Mouse (Mus musculus) myocyte (in vitro differentiated cells): ENCODE results near the gene Il17rd. TPM values are rescaled to one million over a fixed set of nuclear protein-coding genes. Genes with fewer than 3 reads are reported as not detected.
A peak's percentile ranks its signal among the peaks of the same experiment; 100 is the strongest.

Experiments
- H3K27me3 ChIP-seq: one replicate; pipeline ENCODE4 v1.6.1; 2011; ENCODE audit not compliant: control insufficient read depth, insufficient read depth, insufficient read length
- H3K36me3 ChIP-seq: one replicate; pipeline ENCODE4 v1.6.1; 2011; ENCODE audit not compliant: control insufficient read depth, insufficient read depth
- H3K4me2 ChIP-seq: one replicate; pipeline ENCODE4 v1.6.1; 2011; ENCODE audit warnings: low read depth, control low read depth
- H3K4me3 ChIP-seq: one replicate; pipeline ENCODE4 v1.5.1; 2011; ENCODE audit warnings: mild to moderate bottlenecking, control low read depth, moderate library complexity
- H3K79me2 ChIP-seq: one replicate; pipeline ENCODE4 v1.6.1; 2011; ENCODE audit not compliant: control insufficient read depth, insufficient read depth
- H3ac ChIP-seq: one replicate; pipeline ENCODE4 v1.6.1; 2011; ENCODE audit not compliant: control insufficient read depth, insufficient read length
- CEBPB ChIP-seq: IDR thresholded peaks from 2 replicates; pipeline ENCODE4 v1.6.1; 2011; ENCODE audit warnings: mild to moderate bottlenecking, moderate library complexity; ENCODE audit not compliant: poor library complexity, insufficient read depth, severe bottlenecking
- E2F4 ChIP-seq: IDR thresholded peaks from one replicate; pipeline ENCODE4 v1.6.1; 2011; ENCODE audit warnings: mild to moderate bottlenecking, control low read depth, moderate library complexity; ENCODE audit not compliant: insufficient read depth
- MAX ChIP-seq: IDR thresholded peaks from one replicate; pipeline ENCODE4 v1.6.1; 2011; ENCODE audit warnings: low read depth, mild to moderate bottlenecking, control low read depth
- MYOD1 ChIP-seq, 3 experiments: IDR thresholded peaks; one replicate each; pipeline ENCODE4 v1.6.1; 2011; ENCODE audit warnings: control low read depth in 2 of 3, low read depth in 2 of 3, mild to moderate bottlenecking in 2 of 3, moderate library complexity in 1 of 3; ENCODE audit not compliant: insufficient read length in 2 of 3, control insufficient read depth in 1 of 3
- MYOG ChIP-seq, 3 experiments: IDR thresholded peaks; one replicate each; pipeline ENCODE4 v1.6.1; 2011; ENCODE audit warnings: control low read depth in 2 of 3, low read depth in 2 of 3, mild to moderate bottlenecking in 2 of 3; ENCODE audit not compliant: insufficient read length in 2 of 3, control insufficient read depth in 1 of 3, insufficient read depth in 1 of 3
- POLR2A ChIP-seq: IDR thresholded peaks from one replicate; pipeline ENCODE4 v1.6.1; 2011; ENCODE audit warnings: low read depth, mild to moderate bottlenecking, control low read depth, moderate library complexity; ENCODE audit not compliant: insufficient read length
- POLR2AphosphoS2 ChIP-seq: IDR thresholded peaks from one replicate; pipeline ENCODE4 v1.6.1; 2011; ENCODE audit warnings: low read depth, control low read depth; ENCODE audit not compliant: insufficient read length
- REST ChIP-seq: IDR thresholded peaks from one replicate; pipeline ENCODE4 v1.6.1; 2011; ENCODE audit warnings: mild to moderate bottlenecking, control low read depth, moderate library complexity; ENCODE audit not compliant: insufficient read depth, insufficient read length
- SRF ChIP-seq: IDR thresholded peaks from one replicate; pipeline ENCODE4 v1.6.1; 2011; ENCODE audit warnings: low read depth; ENCODE audit not compliant: control insufficient read depth, insufficient read length
- TCF12 ChIP-seq: IDR thresholded peaks from one replicate; pipeline ENCODE4 v1.6.1; 2011; ENCODE audit warnings: mild to moderate bottlenecking, control low read depth; ENCODE audit not compliant: poor library complexity, insufficient read depth, severe bottlenecking
- TCF3 ChIP-seq: IDR thresholded peaks from one replicate; pipeline ENCODE4 v1.6.1; 2011; ENCODE audit warnings: low read depth, control low read depth; ENCODE audit not compliant: insufficient read length
- USF1 ChIP-seq: IDR thresholded peaks from one replicate; pipeline ENCODE4 v1.6.1; 2011; ENCODE audit warnings: low read depth, mild to moderate bottlenecking, control low read depth, moderate library complexity
- polyA plus RNA-seq: library from polyadenylated mRNA; unstranded; fragments of >200 nt; fragmentation: generic; extraction: Trizol; gene quantifications from one replicate; pipeline ENCODE4 v1.2.1, GENCODE M21; 2012; ENCODE audit warnings: missing spikeins

Gene Il17rd
- 1.9 TPM for polyA plus RNA-seq

DNA sequence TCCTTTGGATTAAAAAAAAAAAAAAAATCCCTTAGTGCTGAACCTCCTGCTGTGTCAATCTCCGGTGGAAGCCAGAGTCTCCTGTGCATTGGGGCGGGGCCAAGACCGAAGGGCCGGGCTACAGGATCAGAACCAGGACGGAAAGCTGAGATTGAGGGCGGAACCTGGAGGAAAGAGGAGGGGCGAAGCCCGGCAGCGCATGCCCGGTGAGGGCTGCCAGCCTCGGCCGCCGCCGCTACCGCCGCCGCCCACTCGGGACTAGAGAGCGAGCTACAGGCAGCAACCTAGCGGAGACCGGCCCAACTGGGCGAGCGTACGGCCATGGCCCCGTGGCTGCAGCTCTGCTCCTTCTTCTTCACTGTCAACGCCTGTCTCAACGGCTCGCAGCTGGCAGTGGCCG is at the start of gene Il17rd:
Il17rd (plus strand) TSS at position 159 of the 400 bp plus-strand sequence.
- Histone ChIP-seq H3K79me2 (peaks cover 5% of the 10 kb centered on the region), H3K36me3 (no peaks in the 10 kb centered on the region), H3K4me3 (peak within 1 kb of the TSS; percentile 30), H3K27me3 (no peaks in the 10 kb centered on the region), H3ac (peak within 1 kb of the TSS; percentile 53), H3K4me2 (peak within 1 kb of the TSS; percentile 84)
- no peak for TF ChIP-seq MAX
- TF ChIP-seq MYOG (IDR thresholded peaks at IDR 0.05; ENCODE audit: control insufficient read depth in 1 of 3, insufficient read depth in 1 of 3, insufficient read length in 2 of 3, low read depth in 2 of 3) = peak in 1 of 3 experiments; percentile 6
- no peak for TF ChIP-seq TCF3
- TF ChIP-seq REST = no peak
- TF ChIP-seq MYOD1 (IDR thresholded peaks at IDR 0.05; ENCODE audit: control insufficient read depth in 1 of 3, insufficient read length in 2 of 3, low read depth in 2 of 3) = no peak
- TF ChIP-seq CEBPB = no peak
- no peak for TF ChIP-seq SRF
- no peak for TF ChIP-seq E2F4
- peak; percentile 93 for TF ChIP-seq POLR2AphosphoS2
- no peak for TF ChIP-seq TCF12
- TF ChIP-seq USF1 = no peak
- TF ChIP-seq POLR2A = peak; percentile 97

DNA sequence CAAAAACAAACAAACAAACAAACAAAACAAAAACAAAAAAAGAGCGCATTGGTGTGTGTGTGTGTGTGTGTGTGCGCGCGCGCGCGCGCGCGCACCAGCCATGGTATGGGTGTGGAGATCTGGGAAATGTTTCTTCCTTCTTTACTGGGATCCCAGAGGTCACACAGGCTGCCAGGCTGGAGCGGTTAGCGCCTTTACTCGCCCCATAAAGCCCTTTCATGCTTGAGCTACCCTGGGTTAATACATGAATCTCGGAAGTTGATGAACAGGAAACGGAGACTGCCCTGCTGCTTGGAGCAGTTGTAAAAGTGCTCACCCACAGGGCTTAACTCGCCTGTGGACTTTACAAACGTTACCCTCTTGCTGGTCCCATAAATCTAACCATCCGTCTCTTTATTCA is 47.1 kb upstream of the Il17rd start:
- Histone ChIP-seq H3K4me2 (no peak overlapping the region), H3ac (no peak overlapping the region), H3K79me2 (no peaks in the 10 kb centered on the region), H3K27me3 (no peaks in the 10 kb centered on the region), H3K36me3 (no peaks in the 10 kb centered on the region), H3K4me3 (no peak overlapping the region)
- TF ChIP-seq SRF (no peak), POLR2A (no peak), REST (no peak), CEBPB (no peak)

DNA sequence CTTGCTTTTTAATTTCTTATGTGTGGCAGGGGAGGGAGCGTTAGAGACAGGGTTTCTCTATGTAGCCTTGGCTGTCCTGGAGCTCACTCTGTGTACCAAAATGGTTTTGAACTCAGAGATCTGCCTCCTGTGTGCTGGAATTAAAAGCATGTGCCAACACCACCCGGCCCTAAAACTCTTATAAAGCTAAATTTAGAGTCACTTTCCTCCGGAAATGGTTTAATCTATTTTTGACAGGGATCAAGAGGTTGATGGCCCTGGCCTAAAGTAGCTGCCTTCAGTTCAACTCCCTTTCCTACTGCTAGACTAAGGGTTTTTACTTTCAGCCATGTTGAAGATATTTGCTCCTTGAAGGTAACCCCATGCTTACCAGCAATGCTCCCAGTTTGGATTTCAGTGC is 45.3 kb upstream of the Il17rd start:
- Histone ChIP-seq H3ac (no peak overlapping the region), H3K79me2 (no peaks in the 10 kb centered on the region), H3K4me3 (no peak overlapping the region), H3K4me2 (no peak overlapping the region), H3K27me3 (no peaks in the 10 kb centered on the region), H3K36me3 (no peaks in the 10 kb centered on the region)
- TF ChIP-seq POLR2A (no peak), MAX (no peak), USF1 (no peak), MYOD1 (IDR thresholded peaks at IDR 0.05; ENCODE audit: control insufficient read depth in 1 of 3, insufficient read length in 2 of 3, low read depth in 2 of 3) (no peak)

DNA sequence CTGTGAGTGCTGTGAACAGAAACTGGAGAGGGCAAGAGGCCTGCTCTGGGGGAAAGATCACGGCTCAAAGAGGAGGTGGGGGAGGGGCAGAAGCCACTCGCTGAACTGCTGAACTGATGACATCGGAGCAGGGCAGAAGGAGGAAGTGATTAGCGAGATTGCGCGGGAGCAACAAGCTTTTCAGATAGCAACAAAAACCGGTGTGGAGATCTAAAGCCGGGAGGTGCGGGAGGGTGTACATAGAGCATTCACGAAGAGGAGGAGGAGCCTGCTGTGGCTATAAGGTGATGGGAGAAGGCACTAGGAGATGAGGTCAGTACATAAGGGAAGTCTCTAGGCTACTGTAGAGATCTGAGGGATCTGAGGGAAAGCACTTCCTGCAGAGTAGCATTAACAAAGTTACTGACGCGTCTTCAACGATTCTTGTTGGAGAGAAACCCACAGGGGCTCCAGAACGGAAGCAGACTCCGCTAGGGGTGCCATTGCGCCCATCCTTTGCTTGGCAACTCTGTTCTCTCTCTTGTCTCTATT is 44.5 kb upstream of the Il17rd start, which contains the start of gene Hesx1:
Hesx1 (plus strand) TSS at position 206 of the 531 bp plus-strand sequence.
- Histone ChIP-seq H3K4me2 (no peak within 1 kb of the TSS), H3K79me2 (no peaks in the 10 kb centered on the region), H3K4me3 (no peak within 1 kb of the TSS), H3K36me3 (no peaks in the 10 kb centered on the region), H3ac (no peak within 1 kb of the TSS), H3K27me3 (peaks cover 3% of the 10 kb centered on the region)
- TF ChIP-seq MYOG (IDR thresholded peaks at IDR 0.05; ENCODE audit: control insufficient read depth in 1 of 3, insufficient read depth in 1 of 3, insufficient read length in 2 of 3, low read depth in 2 of 3) (no peak), E2F4 (no peak), TCF3 (no peak), MAX (no peak), USF1 (no peak), CEBPB (no peak), SRF (no peak), POLR2A (no peak), POLR2AphosphoS2 (no peak)

DNA sequence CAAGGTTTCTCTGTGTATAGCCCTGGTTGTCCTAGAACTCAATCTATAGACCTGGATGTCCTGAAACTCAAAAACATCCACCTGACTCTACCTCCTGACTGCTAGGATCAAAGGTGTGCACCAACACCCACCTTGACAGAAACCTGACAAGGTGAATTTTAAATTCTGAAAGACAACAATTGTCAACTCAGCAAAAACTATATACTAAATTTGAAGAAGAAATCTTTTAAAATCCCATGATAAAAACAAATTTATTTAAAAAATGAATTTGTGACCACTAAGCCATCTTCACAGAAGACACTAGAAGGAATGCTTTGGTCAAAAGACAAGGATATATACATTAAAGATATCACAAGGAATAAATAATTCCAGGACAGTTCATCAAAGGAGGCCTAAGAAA is 42.5 kb upstream of the Il17rd start:
- H3K27me3 ChIP-seq = peaks cover 9% of the 10 kb centered on the region
- H3K79me2 ChIP-seq = no peaks in the 10 kb centered on the region
- no peaks in the 10 kb centered on the region for H3K36me3 ChIP-seq
- no peak overlapping the region for H3K4me3 ChIP-seq
- no peak for TF ChIP-seq USF1
- no peak for TF ChIP-seq TCF3
- no peak for TF ChIP-seq MAX
- no peak for TF ChIP-seq MYOG (IDR thresholded peaks at IDR 0.05; ENCODE audit: control insufficient read depth in 1 of 3, insufficient read depth in 1 of 3, insufficient read length in 2 of 3, low read depth in 2 of 3)
- TF ChIP-seq MYOD1 (IDR thresholded peaks at IDR 0.05; ENCODE audit: control insufficient read depth in 1 of 3, insufficient read length in 2 of 3, low read depth in 2 of 3) = no peak
- TF ChIP-seq E2F4 = no peak
- TF ChIP-seq POLR2A = no peak
- no peak for TF ChIP-seq CEBPB
- TF ChIP-seq REST = no peak
- no peak for TF ChIP-seq POLR2AphosphoS2
- no peak for TF ChIP-seq TCF12
- TF ChIP-seq SRF = no peak
- H3K4me2 ChIP-seq = no peak overlapping the region
- no peak overlapping the region for H3ac ChIP-seq
